Mouse (Mus musculus): ENCODE measurements at regions not wholly inside any gene's neighbourhood (a gene's known extent, or its start where the extent isn't known, plus 50 kb on each side); places are given as distances from the start of the nearest gene placed in this dataset.
A peak's percentile ranks its signal among the peaks of the same experiment; 100 is the strongest.

- peak overlapping the region; percentile 12 for H3K4me3 ChIP-seq (ENCODE audit: low read depth, low read length)
- H3K36me3 ChIP-seq (ENCODE audit: control insufficient read depth, insufficient read depth, low read length): no peaks in the 10 kb centered on the region
- peak; percentile 41 for DNase-seq (ENCODE audit: low spot score)
- H3K4me1 ChIP-seq (ENCODE audit: control insufficient read depth, insufficient read depth, low read length): no peaks in the 10 kb centered on the region
- 4% methylated on average over 27 of the region's 27 CpGs for WGBS
- H3K4me2 ChIP-seq (ENCODE audit: low read length): peak overlapping the region; percentile 41
- ATAC-seq: peak; percentile 57; the same call in 1 of the 2 replicates
- H3K9me3 ChIP-seq (replicated peaks; ENCODE audit: control insufficient read depth, low read length): no peaks in the 10 kb centered on the region
- no peaks in the 10 kb centered on the region; the same call in 1 of the 2 replicates for H3K27me3 ChIP-seq (replicated peaks; ENCODE audit: control insufficient read depth, insufficient read depth, low read length)
- H3K9ac ChIP-seq (ENCODE audit: low read length): no peak overlapping the region
- no peak overlapping the region for H3K27ac ChIP-seq (ENCODE audit: low read depth, low read length)
Measured at GRCm38 (mm10) chr9:118389481-118390334, 88.3 kb upstream of the Eomes start.

- no peaks in the 10 kb centered on the region for H3K9me3 ChIP-seq (replicated peaks; ENCODE audit: control insufficient read depth, low read length)
- ATAC-seq (no peak), DNase-seq (ENCODE audit: low spot score) (no peak)
- WGBS: 71% methylated on average over 3 of the region's 3 CpGs
- H3K4me1 ChIP-seq (ENCODE audit: control insufficient read depth, insufficient read depth, low read length): no peaks in the 10 kb centered on the region
- no peak overlapping the region for H3K4me2 ChIP-seq (ENCODE audit: low read length)
- no peaks in the 10 kb centered on the region for H3K36me3 ChIP-seq (ENCODE audit: control insufficient read depth, insufficient read depth, low read length)
- no peaks in the 10 kb centered on the region; the same call in 1 of the 2 replicates for H3K27me3 ChIP-seq (replicated peaks; ENCODE audit: control insufficient read depth, insufficient read depth, low read length)
- no peak overlapping the region for H3K27ac ChIP-seq (ENCODE audit: low read depth, low read length)
- no peak overlapping the region for H3K4me3 ChIP-seq (ENCODE audit: low read depth, low read length)
- H3K9ac ChIP-seq (ENCODE audit: low read length): no peak overlapping the region
Measured at GRCm38 (mm10) chr9:118390679-118391078, 87.3 kb upstream of the Eomes start.

- H3K4me3 ChIP-seq (ENCODE audit: low read depth, low read length): no peak overlapping the region
- no peak for ATAC-seq
- H3K36me3 ChIP-seq (ENCODE audit: control insufficient read depth, insufficient read depth, low read length): no peaks in the 10 kb centered on the region
- no peaks in the 10 kb centered on the region for H3K4me1 ChIP-seq (ENCODE audit: control insufficient read depth, insufficient read depth, low read length)
- no peaks in the 10 kb centered on the region for H3K9me3 ChIP-seq (replicated peaks; ENCODE audit: control insufficient read depth, low read length)
- H3K27me3 ChIP-seq (replicated peaks; ENCODE audit: control insufficient read depth, insufficient read depth, low read length): no peaks in the 10 kb centered on the region; the same call in 1 of the 2 replicates
- no peak overlapping the region for H3K9ac ChIP-seq (ENCODE audit: low read length)
- no peak overlapping the region for H3K27ac ChIP-seq (ENCODE audit: low read depth, low read length)
- H3K4me2 ChIP-seq (ENCODE audit: low read length): no peak overlapping the region
- WGBS: 71% methylated on average over 7 of the region's 7 CpGs
- no peak for DNase-seq (ENCODE audit: low spot score)
Measured at GRCm38 (mm10) chr9:118391715-118392114, 86.3 kb upstream of the Eomes start.

GRCm38 (mm10) chr9:118392796-118393195 lies 85.2 kb upstream of the Eomes start:
- Histone ChIP-seq H3K36me3 (ENCODE audit: control insufficient read depth, insufficient read depth, low read length) (no peaks in the 10 kb centered on the region), H3K9me3 (replicated peaks; ENCODE audit: control insufficient read depth, low read length) (no peaks in the 10 kb centered on the region), H3K4me2 (ENCODE audit: low read length) (no peak overlapping the region), H3K4me3 (ENCODE audit: low read depth, low read length) (no peak overlapping the region), H3K4me1 (ENCODE audit: control insufficient read depth, insufficient read depth, low read length) (no peaks in the 10 kb centered on the region), H3K27me3 (replicated peaks; ENCODE audit: control insufficient read depth, insufficient read depth, low read length) (no peaks in the 10 kb centered on the region; the same call in 1 of the 2 replicates), H3K9ac (ENCODE audit: low read length) (no peak overlapping the region), H3K27ac (ENCODE audit: low read depth, low read length) (no peak overlapping the region)
- no peak for ATAC-seq
- WGBS: 93% methylated on average over 1 of the region's 1 CpGs
- DNase-seq (ENCODE audit: low spot score): no peak

GRCm38 (mm10) chr9:118393567-118393966 lies 84.4 kb upstream of the Eomes start:
- H3K9ac ChIP-seq (ENCODE audit: low read length): no peak overlapping the region
- 78% methylated on average over 4 of the region's 4 CpGs for WGBS
- DNase-seq (ENCODE audit: low spot score) (no peak), ATAC-seq (no peak)
- no peaks in the 10 kb centered on the region for H3K9me3 ChIP-seq (replicated peaks; ENCODE audit: control insufficient read depth, low read length)
- no peaks in the 10 kb centered on the region for H3K36me3 ChIP-seq (ENCODE audit: control insufficient read depth, insufficient read depth, low read length)
- no peaks in the 10 kb centered on the region; the same call in 1 of the 2 replicates for H3K27me3 ChIP-seq (replicated peaks; ENCODE audit: control insufficient read depth, insufficient read depth, low read length)
- no peak overlapping the region for H3K4me2 ChIP-seq (ENCODE audit: low read length)
- H3K4me3 ChIP-seq (ENCODE audit: low read depth, low read length): no peak overlapping the region
- no peak overlapping the region for H3K27ac ChIP-seq (ENCODE audit: low read depth, low read length)
- no peaks in the 10 kb centered on the region for H3K4me1 ChIP-seq (ENCODE audit: control insufficient read depth, insufficient read depth, low read length)

GRCm38 (mm10) chr9:118396425-118397053 lies 81.5 kb upstream of the Eomes start:
- Histone ChIP-seq H3K4me1 (ENCODE audit: control insufficient read depth, insufficient read depth, low read length) (no peaks in the 10 kb centered on the region), H3K9ac (ENCODE audit: low read length) (no peak overlapping the region), H3K9me3 (replicated peaks; ENCODE audit: control insufficient read depth, low read length) (no peaks in the 10 kb centered on the region), H3K4me2 (ENCODE audit: low read length) (no peak overlapping the region), H3K36me3 (ENCODE audit: control insufficient read depth, insufficient read depth, low read length) (no peaks in the 10 kb centered on the region), H3K4me3 (ENCODE audit: low read depth, low read length) (no peak overlapping the region), H3K27me3 (replicated peaks; ENCODE audit: control insufficient read depth, insufficient read depth, low read length) (no peaks in the 10 kb centered on the region), H3K27ac (ENCODE audit: low read depth, low read length) (no peak overlapping the region)
- DNase-seq (ENCODE audit: low spot score) (no peak), ATAC-seq (no peak)
- 85% methylated on average over 2 of the region's 2 CpGs for WGBS

- H3K27ac ChIP-seq (ENCODE audit: low read depth, low read length): no peak overlapping the region
- no peak overlapping the region for H3K4me2 ChIP-seq (ENCODE audit: low read length)
- H3K4me3 ChIP-seq (ENCODE audit: low read depth, low read length): no peak overlapping the region
- no peaks in the 10 kb centered on the region for H3K4me1 ChIP-seq (ENCODE audit: control insufficient read depth, insufficient read depth, low read length)
- H3K9me3 ChIP-seq (replicated peaks; ENCODE audit: control insufficient read depth, low read length): no peaks in the 10 kb centered on the region
- no peak for DNase-seq (ENCODE audit: low spot score)
- no peaks in the 10 kb centered on the region for H3K36me3 ChIP-seq (ENCODE audit: control insufficient read depth, insufficient read depth, low read length)
- no peak overlapping the region for H3K9ac ChIP-seq (ENCODE audit: low read length)
- no peaks in the 10 kb centered on the region for H3K27me3 ChIP-seq (replicated peaks; ENCODE audit: control insufficient read depth, insufficient read depth, low read length)
- no peak for ATAC-seq
- 77% methylated on average over 3 of the region's 3 CpGs for WGBS
Measured at GRCm38 (mm10) chr9:118400520-118400919, 77.5 kb upstream of the Eomes start.

- Histone ChIP-seq H3K36me3 (ENCODE audit: control insufficient read depth, insufficient read depth, low read length) (no peaks in the 10 kb centered on the region), H3K4me3 (ENCODE audit: low read depth, low read length) (no peak overlapping the region), H3K4me1 (ENCODE audit: control insufficient read depth, insufficient read depth, low read length) (no peaks in the 10 kb centered on the region), H3K9me3 (replicated peaks; ENCODE audit: control insufficient read depth, low read length) (no peaks in the 10 kb centered on the region), H3K9ac (ENCODE audit: low read length) (no peak overlapping the region), H3K4me2 (ENCODE audit: low read length) (no peak overlapping the region), H3K27ac (ENCODE audit: low read depth, low read length) (no peak overlapping the region), H3K27me3 (replicated peaks; ENCODE audit: control insufficient read depth, insufficient read depth, low read length) (no peaks in the 10 kb centered on the region)
- no peak for DNase-seq (ENCODE audit: low spot score)
- ATAC-seq: no peak
Measured at GRCm38 (mm10) chr9:118401170-118401569, 76.8 kb upstream of the Eomes start.

GRCm38 (mm10) chr9:118404867-118405266 lies 73.1 kb upstream of the Eomes start:
- Histone ChIP-seq H3K9ac (ENCODE audit: low read length) (no peak overlapping the region), H3K4me2 (ENCODE audit: low read length) (no peak overlapping the region), H3K9me3 (replicated peaks; ENCODE audit: control insufficient read depth, low read length) (no peaks in the 10 kb centered on the region), H3K27ac (ENCODE audit: low read depth, low read length) (no peak overlapping the region), H3K4me1 (ENCODE audit: control insufficient read depth, insufficient read depth, low read length) (no peaks in the 10 kb centered on the region), H3K4me3 (ENCODE audit: low read depth, low read length) (no peak overlapping the region), H3K36me3 (ENCODE audit: control insufficient read depth, insufficient read depth, low read length) (no peaks in the 10 kb centered on the region), H3K27me3 (replicated peaks; ENCODE audit: control insufficient read depth, insufficient read depth, low read length) (no peaks in the 10 kb centered on the region)
- WGBS: 61% methylated on average over 6 of the region's 6 CpGs
- no peak for DNase-seq (ENCODE audit: low spot score)
- no peak for ATAC-seq

Data from forebrain, embryonic 14.5 days (tissue).